Mouse (Mus musculus) heart, adult 2 months (tissue): ENCODE measurements around the gene Cdc42. TPM values are rescaled to one million over a fixed set of nuclear protein-coding genes. Genes with fewer than 3 reads are reported as not detected.

Experiments used
- DNase-seq, 2 experiments: peaks; one replicate each; pipeline ENCODE4 v3.0.0; 2021
- H3K27ac ChIP-seq: fragments of 200-600 bp; 2 replicates; pipeline ENCODE4 v1.8.1; 2022
- H3K27me3 ChIP-seq: fragments of 200-500 bp; 2 replicates; pipeline ENCODE4 v1.6.1; 2012; ENCODE audit warnings: mild to moderate bottlenecking, low read length, inconsistent platforms, mixed read lengths; ENCODE audit not compliant: control insufficient read depth, insufficient read depth
- H3K36me3 ChIP-seq: fragments of 200-500 bp; 2 replicates; pipeline ENCODE4 v1.6.1; 2012; ENCODE audit warnings: low read length, inconsistent platforms; ENCODE audit not compliant: control insufficient read depth, insufficient read depth
- H3K4me1 ChIP-seq: fragments of 200-500 bp; 2 replicates; pipeline ENCODE4 v1.6.1; 2011; ENCODE audit warnings: low read length; ENCODE audit not compliant: control insufficient read depth, insufficient read depth
- H3K4me3 ChIP-seq: fragments of 200-600 bp; 2 replicates; pipeline ENCODE4 v1.8.1; 2022
- H3K79me2 ChIP-seq: fragments of 200-500 bp; replicated peaks from 2 replicates; pipeline ENCODE4 v1.6.1; 2012; ENCODE audit warnings: mild to moderate bottlenecking, inconsistent platforms, low read length, moderate library complexity, mixed read lengths; ENCODE audit not compliant: control insufficient read depth, insufficient read depth
- H3K9ac ChIP-seq: fragments of 200-500 bp; 2 replicates; pipeline ENCODE4 v1.6.1; 2012; ENCODE audit warnings: low read depth, mild to moderate bottlenecking, control low read depth, inconsistent platforms, low read length, mixed read lengths
- CTCF ChIP-seq: fragments of 200-600 bp; IDR thresholded peaks from 2 replicates; pipeline ENCODE4 v1.8.1; 2022; ENCODE audit warnings: antibody characterized with exemption, mild to moderate bottlenecking, moderate library complexity
- EP300 ChIP-seq: fragments of 200-500 bp; IDR thresholded peaks from 2 replicates; pipeline ENCODE4 v1.6.1; 2011; ENCODE audit warnings: low read depth, low read length, control low read depth; ENCODE audit not compliant: insufficient read depth
- POLR2A ChIP-seq: fragments of 200-500 bp; IDR thresholded peaks from 2 replicates; pipeline ENCODE4 v1.6.1; 2011; ENCODE audit warnings: mild to moderate bottlenecking, low read depth, low read length, control low read depth; ENCODE audit not compliant: insufficient read depth
- WGBS: fragments of 180-500 bp; shearing (Covaris S2); methylation state at CpG from one replicate; pipeline ENCODE4 v1.1.7; 2018; 5-methylcytosine and 5-hydroxymethylcytosine counted together
- intact Hi-C: fragments of 180-260 bp; cut with DNase I; formaldehyde crosslinking; loops from one replicate; pipeline ENCODE4 v1.15.1; 2025
- polyA plus RNA-seq: library from polyadenylated mRNA; depleted of rRNA; stranded (reverse); fragments of >200 nt; gene quantifications from 2 replicates; pipeline ENCODE4 v1.2.3, GENCODE M21; 2012
- total RNA-seq, 2 experiments: library from RNA; stranded (reverse); gene quantifications; 2 replicates each; pipeline ENCODE4 v1.2.3; 2021

The Cdc42 gene
- total and polyA plus RNA-seq, 3 experiments = 68.4 to 137 (median 136) TPM

DNA sequence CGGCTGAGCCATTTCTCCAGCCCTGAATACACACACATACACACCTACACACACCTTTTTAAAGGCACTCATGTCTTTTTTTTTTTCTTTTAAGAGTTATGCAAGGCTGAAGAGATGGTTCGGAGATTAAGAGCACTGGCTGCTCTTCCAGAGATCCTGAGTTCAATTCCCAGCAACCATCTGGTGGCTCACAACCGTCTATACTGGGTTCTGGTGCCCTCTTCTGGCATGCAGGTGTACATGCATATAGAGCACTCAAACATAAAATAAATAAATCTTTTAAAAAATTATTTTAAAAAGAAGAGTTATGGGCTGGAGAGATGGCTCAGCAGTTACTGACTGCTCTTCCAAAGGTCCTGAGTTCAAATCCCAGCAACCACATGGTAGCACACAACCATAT, 33.8 kb upstream of the Cdc42 start:
- 89% methylated on average over 3 of the region's 3 CpGs for WGBS
- Histone ChIP-seq H3K79me2 (no peaks in the 10 kb centered on the region), H3K4me1 (peaks cover 6% of the 10 kb centered on the region), H3K9ac (no peak overlapping the region), H3K4me3 (no peak overlapping the region), H3K27me3 (no peaks in the 10 kb centered on the region), H3K27ac (no peak overlapping the region), H3K36me3 (no peaks in the 10 kb centered on the region)
- intact Hi-C loops = loop anchor here (5.0 to 10.0 kb wide), 3 partner anchors 79 to 316 kb away; no protein-coding TSS in a partner anchor
- TF ChIP-seq EP300 (no peak), CTCF (peak; percentile 58), POLR2A (no peak)
- DNase-seq = no peak

DNA sequence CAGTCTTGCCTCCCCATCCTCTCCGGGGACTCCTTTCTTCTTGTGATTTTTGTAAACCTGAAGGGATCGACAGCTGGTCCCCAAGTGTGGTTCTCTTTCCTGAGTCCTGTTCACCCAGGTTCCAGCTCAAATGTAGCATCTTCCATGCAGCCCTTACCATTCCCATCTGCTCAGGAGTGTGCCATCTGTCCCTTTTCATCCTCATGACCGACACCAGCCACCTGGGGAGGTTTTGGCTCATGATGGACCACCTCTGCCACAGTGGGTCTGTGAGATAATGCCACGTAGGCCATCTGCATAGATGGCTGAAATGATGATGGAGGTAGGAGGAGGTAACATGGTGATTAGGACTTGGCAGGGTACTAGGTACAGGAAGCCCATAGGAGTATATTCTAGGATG, 32.7 kb upstream of the Cdc42 start:
- TF ChIP-seq POLR2A (no peak), CTCF (no peak), EP300 (no peak)
- no peaks in the 10 kb centered on the region for H3K36me3 ChIP-seq
- 89% methylated on average over 4 of the region's 4 CpGs for WGBS
- peaks cover 6% of the 10 kb centered on the region for H3K4me1 ChIP-seq
- intact Hi-C loops = loop anchor here (5.0 to 10.0 kb wide), 3 partner anchors 78 to 315 kb away; no protein-coding TSS in a partner anchor
- H3K9ac ChIP-seq = no peak overlapping the region
- H3K4me3 ChIP-seq = no peak overlapping the region
- H3K27me3 ChIP-seq = no peaks in the 10 kb centered on the region
- no peak overlapping the region for H3K27ac ChIP-seq
- DNase-seq = no peak
- H3K79me2 ChIP-seq = no peaks in the 10 kb centered on the region

DNA sequence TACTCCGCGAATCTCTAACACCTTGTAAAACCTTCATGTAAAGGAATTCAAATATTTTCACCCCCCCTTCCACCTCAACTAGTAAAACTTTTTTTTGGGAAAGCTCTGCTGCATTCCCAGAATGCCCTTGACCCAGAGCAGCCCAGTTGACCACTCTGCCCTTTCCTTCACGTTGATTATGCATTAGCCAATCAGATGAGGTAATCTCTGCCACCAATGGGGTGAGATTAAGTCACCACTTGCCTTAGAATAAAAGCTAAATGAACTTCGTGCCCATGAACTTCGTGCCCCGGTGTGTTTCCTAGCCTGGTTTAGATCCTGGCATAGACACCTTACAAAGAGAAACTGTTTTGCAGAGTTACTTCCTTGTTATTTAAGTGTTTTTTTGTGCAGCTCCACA, 31.5 kb upstream of the Cdc42 start:
- H3K36me3 ChIP-seq = no peaks in the 10 kb centered on the region
- no peaks in the 10 kb centered on the region for H3K27me3 ChIP-seq
- no peak for DNase-seq
- H3K4me3 ChIP-seq = peak overlapping the region; percentile 73
- peak overlapping the region; percentile 96 for H3K27ac ChIP-seq
- H3K4me1 ChIP-seq = peaks cover 5% of the 10 kb centered on the region
- 24% methylated on average over 6 of the region's 6 CpGs for WGBS
- no peak for TF ChIP-seq CTCF
- TF ChIP-seq EP300 = no peak
- TF ChIP-seq POLR2A = no peak
- H3K79me2 ChIP-seq = no peaks in the 10 kb centered on the region
- intact Hi-C loops = no loop called here
- peak overlapping the region; percentile 37; the same call in 1 of the 2 replicates for H3K9ac ChIP-seq

DNA sequence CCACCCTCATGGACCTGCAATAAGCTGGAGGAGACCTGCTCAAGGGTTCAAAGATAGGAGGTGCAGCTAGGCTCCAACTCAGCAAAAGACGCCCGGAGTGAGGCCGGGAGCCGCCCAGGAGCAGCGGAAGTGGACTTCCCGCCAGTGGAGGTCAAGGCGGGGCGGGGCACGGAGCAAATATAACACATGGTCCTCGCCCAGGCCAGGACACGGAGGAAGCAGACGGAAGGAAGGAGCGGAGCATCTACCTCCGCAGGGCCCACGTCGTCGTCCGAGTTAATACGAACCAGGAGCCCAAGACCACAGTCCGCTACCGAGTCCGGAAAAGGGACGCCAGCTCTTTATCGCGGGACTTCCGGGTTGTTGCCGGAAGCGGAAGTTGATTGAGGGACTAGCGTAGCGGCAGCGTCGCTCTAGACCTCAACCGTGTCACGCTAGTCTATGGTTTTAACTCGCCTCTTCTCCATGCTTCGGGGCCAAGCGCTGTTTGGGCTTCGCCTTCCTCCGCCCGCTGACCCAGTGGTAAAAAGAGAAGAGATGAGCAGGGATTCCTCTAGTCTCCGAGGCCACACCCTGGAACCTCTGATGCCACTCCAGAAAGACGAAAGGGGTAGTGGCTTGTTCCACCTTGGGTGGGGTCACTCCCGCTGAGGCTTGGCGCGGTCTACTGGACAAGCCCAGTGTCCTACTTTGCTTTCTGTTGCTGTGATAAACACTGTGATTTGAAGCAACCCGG, 30.7 kb upstream of the Cdc42 start:
- Histone ChIP-seq H3K4me3 (peak overlapping the region; percentile 73), H3K27ac (peak overlapping the region; percentile 96), H3K79me2 (no peaks in the 10 kb centered on the region), H3K9ac (peak overlapping the region; percentile 92), H3K36me3 (no peaks in the 10 kb centered on the region), H3K27me3 (no peaks in the 10 kb centered on the region), H3K4me1 (peaks cover 5% of the 10 kb centered on the region)
- peak; percentile 91 to 93 for DNase-seq
- WGBS = under 1% methylated on average over 46 of the region's 46 CpGs
- TF ChIP-seq POLR2A (peak; percentile 87), CTCF (no peak), EP300 (peak; percentile 85; the same call in 1 of the 2 replicates)
- intact Hi-C loops = no loop called here

DNA sequence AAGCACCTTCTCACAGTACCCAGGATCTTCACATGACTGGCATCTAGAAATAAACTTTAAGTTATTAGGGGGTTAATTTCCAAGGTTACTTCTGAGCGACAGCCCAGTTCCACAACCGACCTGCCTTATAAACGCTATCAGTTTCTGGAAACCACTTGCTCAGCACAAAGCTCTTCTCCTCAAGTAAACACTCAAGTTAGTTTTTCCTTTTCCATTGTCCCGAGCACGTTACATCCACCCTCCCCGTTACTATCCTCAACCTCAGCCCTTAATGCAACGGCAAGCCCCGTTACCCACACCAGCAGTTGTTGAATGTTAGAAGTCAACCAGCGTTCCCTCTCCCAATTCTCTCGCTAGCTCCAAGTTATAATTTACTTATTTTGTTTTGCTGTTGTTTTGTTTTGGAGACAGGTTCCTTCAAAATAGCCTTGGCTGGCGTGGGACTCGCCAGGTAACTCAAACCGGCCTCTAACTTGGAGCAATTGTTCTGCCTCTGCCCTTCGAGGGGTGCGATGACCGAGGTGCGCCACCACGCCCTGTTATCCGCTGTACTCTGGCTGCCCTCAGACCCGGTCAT, 30.1 kb upstream of the Cdc42 start:
- under 1% methylated on average over 20 of the region's 20 CpGs for WGBS
- Histone ChIP-seq H3K27me3 (no peaks in the 10 kb centered on the region), H3K27ac (peak overlapping the region; percentile 96), H3K4me3 (peak overlapping the region; percentile 73), H3K9ac (peak overlapping the region; percentile 92), H3K79me2 (no peaks in the 10 kb centered on the region), H3K4me1 (peaks cover 5% of the 10 kb centered on the region), H3K36me3 (no peaks in the 10 kb centered on the region)
- intact Hi-C loops = no loop called here
- TF ChIP-seq EP300 (no peak), POLR2A (no peak), CTCF (no peak)
- no peak for DNase-seq
